Mouse (Mus musculus) lung, postnatal 0 days (tissue): ENCODE measurements around the gene Immp2l.

Experiments used
- CTCF ChIP-seq: IDR thresholded peaks from 2 replicates; pipeline ENCODE4 v1.5.1; 2016; ENCODE audit warnings: antibody characterized with exemption, mild to moderate bottlenecking
- EP300 ChIP-seq: IDR thresholded peaks from 2 replicates; pipeline ENCODE4 v1.6.1; 2016; ENCODE audit warnings: antibody characterized with exemption, mild to moderate bottlenecking, control low read depth

- TF ChIP-seq CTCF (no peak), EP300 (no peak)
Measured at GRCm38 (mm10) chr12:41615271-41615670, 591.4 kb downstream of the Immp2l start.
